Mouse (Mus musculus) neural tube, embryonic 15.5 days (tissue): ENCODE measurements around the gene Tmpo. TPM values are rescaled to one million over a fixed set of nuclear protein-coding genes. Genes with fewer than 3 reads are reported as not detected.
A peak's percentile ranks its signal among the peaks of the same experiment; 100 is the strongest.

Experiments
- ATAC-seq: fragments of 200-750 bp; cut with Nextera tagmentation; 2 replicates; pipeline ENCODE4 v1.8.0; 2017; ENCODE audit warnings: mild to moderate bottlenecking, moderate TSS enrichment, moderate library complexity; ENCODE audit not compliant: low FRiP score
- H3K27ac ChIP-seq: fragments of 300-500 bp; sonication (generic); replicated peaks from 2 replicates; pipeline ENCODE4 v1.5.1; 2015; ENCODE audit warnings: mild to moderate bottlenecking, inconsistent platforms
- H3K27me3 ChIP-seq: fragments of 300-500 bp; sonication (generic); replicated peaks from 2 replicates; pipeline ENCODE4 v1.6.1; 2015; ENCODE audit warnings: inconsistent platforms
- H3K36me3 ChIP-seq: fragments of 300-500 bp; sonication (generic); 2 replicates; pipeline ENCODE4 v1.6.1; 2015; ENCODE audit warnings: inconsistent platforms
- H3K4me1 ChIP-seq: fragments of 300-500 bp; sonication (generic); 2 replicates; pipeline ENCODE4 v1.6.1; 2015; ENCODE audit warnings: inconsistent platforms
- H3K4me2 ChIP-seq: fragments of 300-500 bp; sonication (generic); 2 replicates; pipeline ENCODE4 v1.6.1; 2015; ENCODE audit warnings: inconsistent platforms, mild to moderate bottlenecking, moderate library complexity
- H3K4me3 ChIP-seq: fragments of 300-500 bp; sonication (generic); replicated peaks from 2 replicates; pipeline ENCODE4 v1.5.1; 2015; ENCODE audit warnings: mild to moderate bottlenecking, inconsistent platforms
- H3K9ac ChIP-seq: fragments of 300-500 bp; sonication (generic); replicated peaks from 2 replicates; pipeline ENCODE4 v1.6.1; 2015; ENCODE audit warnings: mild to moderate bottlenecking, inconsistent platforms
- H3K9me3 ChIP-seq: fragments of 300-500 bp; sonication (generic); replicated peaks from 2 replicates; pipeline ENCODE4 v1.6.1; 2016; ENCODE audit warnings: inconsistent platforms
- WGBS: fragments of 180-500 bp; shearing (Covaris S2); methylation state at CpG from one replicate; pipeline ENCODE4 v1.1.7; 2015; ENCODE audit warnings: mixed read lengths; 5-methylcytosine and 5-hydroxymethylcytosine counted together
- polyA plus RNA-seq: library from polyadenylated mRNA; unstranded; fragments of >200 nt; fragmentation: Nextera tagmentation; extraction: Ambion mirVana; gene quantifications from 2 replicates; pipeline ENCODE4 v1.2.1, GENCODE M21; 2015

Tmpo gene
- polyA plus RNA-seq, 1 experiment from 2014 or later: 80.0 TPM

- Histone ChIP-seq H3K4me1 (peaks cover 17% of the 10 kb centered on the region), H3K4me2 (no peak overlapping the region), H3K27ac (no peak overlapping the region), H3K4me3 (no peak overlapping the region), H3K36me3 (peaks cover 4% of the 10 kb centered on the region; the same call in 1 of the 2 replicates), H3K27me3 (no peaks in the 10 kb centered on the region), H3K9ac (no peak overlapping the region), H3K9me3 (no peaks in the 10 kb centered on the region)
- ATAC-seq: no peak
- 78% methylated on average over 10 of the region's 10 CpGs for WGBS
Measured at GRCm38 (mm10) chr10:91126618-91127355, 54.3 kb downstream of the Tmpo start.

DNA sequence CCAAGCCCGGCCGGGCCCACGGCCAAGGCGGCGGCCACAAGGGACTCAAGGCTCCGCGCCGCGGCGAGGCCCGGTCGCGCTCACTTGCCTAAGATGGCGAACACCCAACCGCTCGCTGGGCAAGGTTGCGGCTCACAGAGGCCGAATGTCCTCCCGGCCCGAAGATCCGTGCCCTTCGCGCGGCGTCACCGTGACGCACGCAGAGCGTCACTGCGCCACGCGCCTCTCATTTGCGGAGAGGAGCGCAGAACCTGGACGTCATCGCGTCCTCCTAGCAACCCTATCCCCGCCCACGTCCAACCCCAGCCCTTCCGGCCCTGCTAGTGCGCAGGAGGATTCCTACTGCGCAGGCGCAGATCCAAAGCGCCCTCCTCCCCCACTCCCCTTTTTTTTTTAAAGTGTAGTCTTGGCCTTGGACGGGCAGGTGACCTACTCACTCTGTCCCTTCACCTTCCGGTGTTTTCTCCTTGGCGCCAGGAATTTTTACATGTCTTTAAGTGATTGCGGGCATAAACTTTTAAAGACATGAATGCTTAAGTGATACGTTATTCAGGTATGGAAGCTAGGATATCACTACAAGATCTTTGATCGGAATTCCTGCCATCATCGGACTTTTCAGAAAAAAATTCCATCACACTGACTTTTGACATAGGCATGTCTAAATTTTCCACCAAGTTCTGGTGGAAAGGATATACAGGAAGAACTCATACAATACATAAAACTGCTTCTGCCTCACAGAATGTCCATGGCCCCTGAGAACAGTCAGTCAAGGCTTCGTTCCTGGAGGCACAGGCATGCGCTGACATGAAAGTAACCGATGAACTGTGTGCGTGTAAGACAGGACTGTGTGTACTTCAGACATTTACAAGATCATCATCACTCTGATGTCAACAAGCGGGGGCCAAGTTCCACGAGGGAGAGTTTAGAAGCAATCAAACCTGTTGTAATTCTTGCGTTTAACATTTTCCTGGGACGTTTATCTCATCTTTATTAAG, 57.0 kb downstream of the Tmpo start, which contains the start of gene Slc25a3:
Slc25a3 (minus strand) TSS at position 232 of the 995 bp plus-strand sequence.
- peak within 1 kb of the TSS; percentile 97 for H3K27ac ChIP-seq
- no peaks in the 10 kb centered on the region for H3K9me3 ChIP-seq
- H3K9ac ChIP-seq: peak within 1 kb of the TSS; percentile 94
- no peaks in the 10 kb centered on the region for H3K27me3 ChIP-seq
- H3K36me3 ChIP-seq: peaks cover 19% of the 10 kb centered on the region
- 12% methylated on average over 59 of the region's 59 CpGs for WGBS
- peak; percentile 100 for ATAC-seq
- peak within 1 kb of the TSS; percentile 72 for H3K4me2 ChIP-seq
- peak within 1 kb of the TSS; percentile 83 for H3K4me3 ChIP-seq
- peaks cover 27% of the 10 kb centered on the region for H3K4me1 ChIP-seq

DNA sequence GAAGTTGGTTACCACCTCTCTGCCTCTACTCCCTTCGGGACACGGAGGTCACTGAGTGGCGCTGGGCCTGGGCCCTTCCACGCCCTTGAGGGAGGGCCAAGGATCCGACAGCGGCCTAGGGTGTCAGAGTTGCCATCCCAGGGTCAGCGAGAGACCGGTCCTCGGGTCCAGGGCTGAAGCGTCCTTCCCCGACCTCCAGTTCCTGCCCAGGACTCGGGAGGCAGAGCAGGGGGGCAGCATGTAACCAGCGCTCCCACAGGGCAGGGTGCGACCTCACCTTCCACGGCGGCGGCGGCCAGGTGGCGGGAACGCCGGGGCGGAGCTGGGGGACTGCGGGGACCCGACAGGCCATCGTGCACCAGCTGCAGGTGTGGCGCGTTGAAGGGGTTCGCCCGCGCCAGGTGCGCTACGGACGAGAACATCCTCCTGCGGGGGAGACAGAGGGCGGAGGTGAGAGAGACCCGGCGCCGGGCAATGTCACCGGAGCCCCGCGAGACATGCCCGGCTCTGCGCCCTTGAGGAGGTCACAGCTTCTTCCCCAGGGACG, 57.8 kb downstream of the Tmpo start:
- Histone ChIP-seq H3K4me3 (peak overlapping the region; percentile 83), H3K9me3 (no peaks in the 10 kb centered on the region), H3K36me3 (peaks cover 26% of the 10 kb centered on the region), H3K27me3 (no peaks in the 10 kb centered on the region), H3K9ac (peak overlapping the region; percentile 94), H3K4me2 (peak overlapping the region; percentile 72), H3K4me1 (peaks cover 27% of the 10 kb centered on the region), H3K27ac (peak overlapping the region; percentile 97)
- under 1% methylated on average over 32 of the region's 44 CpGs for WGBS
- ATAC-seq: peak; percentile 65

DNA sequence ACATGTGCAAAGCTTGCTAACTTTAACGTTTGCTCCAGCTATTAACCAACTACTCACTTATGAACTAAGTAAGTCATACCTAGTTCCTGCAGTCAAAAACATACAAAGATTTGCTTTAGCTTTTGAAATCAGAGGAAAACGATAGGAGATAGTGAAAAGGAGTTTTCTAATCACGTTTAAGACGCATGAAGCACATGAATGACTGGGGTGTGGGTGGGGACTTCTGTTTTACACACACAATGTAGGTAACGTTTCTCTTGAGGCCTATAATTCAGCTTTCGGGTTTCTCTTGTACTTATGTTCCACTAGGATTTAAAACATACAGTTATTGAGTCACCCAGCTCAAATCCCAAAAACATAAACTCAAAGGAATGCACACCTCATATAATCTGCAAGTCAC, 58.5 kb downstream of the Tmpo start:
- Histone ChIP-seq H3K4me2 (peak overlapping the region; percentile 72), H3K27me3 (no peaks in the 10 kb centered on the region), H3K27ac (no peak overlapping the region; the same call in 1 of the 2 replicates), H3K9me3 (no peaks in the 10 kb centered on the region), H3K4me1 (peaks cover 27% of the 10 kb centered on the region), H3K4me3 (peak overlapping the region; percentile 83), H3K9ac (peak overlapping the region; percentile 94), H3K36me3 (peaks cover 33% of the 10 kb centered on the region)
- ATAC-seq: no peak
- WGBS: 34% methylated on average over 6 of the region's 6 CpGs

DNA sequence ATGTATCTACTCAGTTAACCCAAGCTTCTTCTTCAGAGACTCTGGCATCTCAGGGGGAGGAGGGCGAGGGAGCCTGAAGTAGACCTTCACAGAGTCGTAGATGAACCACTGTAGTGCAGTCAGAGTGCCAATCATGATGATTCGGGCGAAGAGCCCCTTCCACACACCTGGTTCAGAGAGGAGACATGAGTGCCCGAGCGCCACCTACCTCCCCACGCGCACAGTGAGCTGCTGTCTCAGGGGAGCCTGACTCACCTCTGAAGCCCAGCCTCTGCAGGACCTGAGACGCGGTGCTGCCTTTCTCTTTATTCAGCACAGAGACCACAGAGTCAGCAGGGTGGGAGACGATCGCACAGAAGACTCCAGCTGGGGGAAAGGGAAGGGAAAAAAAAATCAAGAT, 64.2 kb downstream of the Tmpo start:
- peaks cover 82% of the 10 kb centered on the region for H3K36me3 ChIP-seq
- H3K9me3 ChIP-seq: no peaks in the 10 kb centered on the region
- no peak overlapping the region for H3K9ac ChIP-seq
- ATAC-seq: no peak
- no peak overlapping the region for H3K4me2 ChIP-seq
- peaks cover 12% of the 10 kb centered on the region for H3K4me1 ChIP-seq
- H3K27me3 ChIP-seq: no peaks in the 10 kb centered on the region
- H3K4me3 ChIP-seq: no peak overlapping the region
- H3K27ac ChIP-seq: no peak overlapping the region
- WGBS: 94% methylated on average over 12 of the region's 12 CpGs

GRCm38 (mm10) chr10:91109841-91110240, 71.3 kb downstream of the Tmpo start:
- no peak overlapping the region for H3K27ac ChIP-seq
- no peak overlapping the region for H3K9ac ChIP-seq
- peaks cover 31% of the 10 kb centered on the region for H3K36me3 ChIP-seq
- ATAC-seq: no peak
- WGBS: 81% methylated on average over 4 of the region's 4 CpGs
- no peaks in the 10 kb centered on the region for H3K4me1 ChIP-seq
- no peak overlapping the region for H3K4me2 ChIP-seq
- no peaks in the 10 kb centered on the region for H3K27me3 ChIP-seq
- no peaks in the 10 kb centered on the region for H3K9me3 ChIP-seq
- no peak overlapping the region for H3K4me3 ChIP-seq

DNA sequence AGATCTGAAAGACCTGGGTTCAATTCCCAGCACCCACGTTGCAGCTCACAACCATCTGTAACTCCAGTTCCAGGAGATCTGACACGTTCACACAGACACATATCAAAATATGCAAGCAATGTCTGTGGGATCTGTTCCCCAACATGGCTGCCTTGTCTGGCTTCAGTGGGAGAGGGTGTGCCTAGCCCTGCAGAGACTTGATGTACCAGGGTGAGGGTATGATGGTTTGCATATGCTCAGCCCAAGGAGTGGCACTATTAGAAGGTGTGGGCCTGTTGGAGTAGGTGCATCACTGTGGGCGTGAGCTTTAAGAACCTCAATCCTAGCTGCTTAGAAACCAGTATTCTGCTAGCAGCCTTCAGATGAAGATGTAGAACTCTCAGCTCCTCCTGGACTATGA, 75.1 kb downstream of the Tmpo start:
- ATAC-seq: no peak
- Histone ChIP-seq H3K9ac (no peak overlapping the region), H3K27ac (no peak overlapping the region), H3K4me1 (no peaks in the 10 kb centered on the region), H3K4me3 (no peak overlapping the region), H3K36me3 (peaks cover 12% of the 10 kb centered on the region), H3K27me3 (no peaks in the 10 kb centered on the region), H3K9me3 (no peaks in the 10 kb centered on the region), H3K4me2 (no peak overlapping the region)
- WGBS: 91% methylated on average over 3 of the region's 3 CpGs

DNA sequence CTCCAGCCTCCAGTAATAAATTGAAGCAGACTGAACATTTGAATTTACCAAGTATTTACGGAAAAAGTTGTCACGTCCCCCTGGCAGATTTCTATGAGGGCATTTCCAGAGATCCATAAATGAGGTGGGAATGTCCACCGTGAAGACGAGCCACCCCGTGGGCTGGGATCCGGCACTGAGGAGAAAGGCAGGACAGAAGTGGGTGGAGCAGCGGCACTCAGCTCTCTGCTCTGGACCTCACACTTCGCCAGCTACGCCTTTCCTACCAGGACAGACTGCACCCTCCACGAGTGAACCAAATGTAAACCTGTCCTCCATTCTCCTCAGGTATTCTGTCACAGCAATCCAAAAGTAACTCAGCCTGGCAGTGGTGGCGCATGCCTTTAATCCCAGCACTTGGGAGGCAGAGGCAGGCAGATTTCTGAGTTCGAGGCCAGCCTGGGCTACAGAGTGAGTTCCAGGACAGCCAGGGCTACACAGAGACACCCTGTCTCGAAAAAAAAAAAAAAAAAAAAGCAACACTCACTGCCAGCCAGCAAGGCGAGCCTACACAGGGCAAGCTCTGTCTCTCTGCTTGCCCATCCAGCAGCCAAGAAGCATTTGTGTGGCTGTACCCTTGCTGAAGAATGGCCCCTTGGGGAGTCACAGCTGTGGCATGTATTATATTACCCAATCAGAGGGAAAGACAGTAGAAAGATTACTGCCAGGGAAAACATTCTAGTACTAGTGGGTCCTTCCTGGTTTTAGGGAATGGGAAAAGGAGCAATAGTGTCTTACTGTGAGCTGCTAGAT, 78.1 kb downstream of the Tmpo start:
- Histone ChIP-seq H3K9ac (no peak overlapping the region), H3K36me3 (peaks cover 12% of the 10 kb centered on the region), H3K4me1 (no peaks in the 10 kb centered on the region), H3K4me2 (no peak overlapping the region), H3K27ac (no peak overlapping the region), H3K9me3 (no peaks in the 10 kb centered on the region), H3K4me3 (no peak overlapping the region), H3K27me3 (no peaks in the 10 kb centered on the region)
- no peak for ATAC-seq
- 88% methylated on average over 14 of the region's 14 CpGs for WGBS

DNA sequence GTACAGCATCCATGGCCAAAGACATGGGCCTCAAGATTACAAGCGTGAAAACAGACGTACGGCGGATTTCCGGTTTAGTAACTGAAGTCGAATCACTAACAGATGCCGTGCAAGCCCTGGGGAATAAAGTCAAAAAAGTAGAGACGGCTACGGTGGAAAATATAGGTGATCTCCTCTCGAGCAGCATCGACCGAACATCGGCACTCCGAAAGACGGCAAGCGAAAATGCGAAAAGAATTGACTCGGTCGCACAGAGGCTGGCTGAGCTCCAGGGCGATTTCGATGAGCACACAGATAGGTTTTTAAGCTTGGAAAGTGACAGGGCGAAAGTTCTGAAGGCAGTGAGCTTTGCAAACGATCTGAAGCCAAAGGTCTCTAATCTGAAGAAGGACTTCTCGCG, 79.2 kb downstream of the Tmpo start:
- no peaks in the 10 kb centered on the region for H3K4me1 ChIP-seq
- no peak for ATAC-seq

GRCm38 (mm10) chr10:91100101-91100500, 81.0 kb downstream of the Tmpo start:
- Histone ChIP-seq H3K9ac (no peak overlapping the region), H3K4me2 (no peak overlapping the region), H3K27me3 (no peaks in the 10 kb centered on the region), H3K4me3 (no peak overlapping the region), H3K36me3 (peaks cover 12% of the 10 kb centered on the region), H3K4me1 (no peaks in the 10 kb centered on the region), H3K27ac (no peak overlapping the region), H3K9me3 (no peaks in the 10 kb centered on the region)
- 89% methylated on average over 1 of the region's 1 CpGs for WGBS
- ATAC-seq: no peak

More for the DNA sequence above, 79.2 kb downstream of the Tmpo start:
- H3K9me3 ChIP-seq: no peaks in the 10 kb centered on the region
- no peak overlapping the region for H3K4me2 ChIP-seq
- no peak overlapping the region for H3K27ac ChIP-seq
- H3K27me3 ChIP-seq: no peaks in the 10 kb centered on the region
- H3K36me3 ChIP-seq: peaks cover 12% of the 10 kb centered on the region
- no peak overlapping the region for H3K9ac ChIP-seq
- 96% methylated on average over 25 of the region's 25 CpGs for WGBS
- no peak overlapping the region for H3K4me3 ChIP-seq

DNA sequence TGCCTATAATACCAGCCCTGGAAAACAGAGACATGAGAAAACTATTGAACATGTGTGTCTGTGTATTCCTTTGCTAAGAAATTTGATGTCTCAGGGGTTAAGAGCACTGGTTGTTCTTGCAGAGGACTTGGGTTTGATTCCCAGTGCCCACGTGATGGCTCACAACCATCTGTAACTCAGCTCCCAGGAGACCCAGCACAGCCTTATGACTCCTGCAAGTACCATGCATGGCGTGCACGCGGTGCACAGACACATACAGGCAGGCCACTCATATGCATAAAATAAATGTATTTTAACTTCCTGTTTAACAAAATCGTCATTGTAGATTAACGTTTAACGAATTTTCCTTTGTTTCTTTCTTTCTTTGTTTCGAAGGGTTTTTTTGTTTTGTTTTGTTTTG, 83.1 kb downstream of the Tmpo start:
- Histone ChIP-seq H3K4me3 (no peak overlapping the region), H3K36me3 (peaks cover 12% of the 10 kb centered on the region), H3K27me3 (no peaks in the 10 kb centered on the region), H3K4me2 (no peak overlapping the region), H3K27ac (no peak overlapping the region), H3K9ac (no peak overlapping the region), H3K9me3 (no peaks in the 10 kb centered on the region), H3K4me1 (no peaks in the 10 kb centered on the region)
- no peak for ATAC-seq
- 94% methylated on average over 8 of the region's 8 CpGs for WGBS
